Mouse (Mus musculus): ENCODE results near the gene Osbpl2. TPM values are rescaled to one million over a fixed set of nuclear protein-coding genes. Genes with fewer than 3 reads are reported as not detected.

The Osbpl2 gene
- polyA plus RNA-seq (2016; fragmentation: Nextera tagmentation; extraction: Ambion mirVana): 40.9 and 41.8 TPM in 2 replicates

DNA sequence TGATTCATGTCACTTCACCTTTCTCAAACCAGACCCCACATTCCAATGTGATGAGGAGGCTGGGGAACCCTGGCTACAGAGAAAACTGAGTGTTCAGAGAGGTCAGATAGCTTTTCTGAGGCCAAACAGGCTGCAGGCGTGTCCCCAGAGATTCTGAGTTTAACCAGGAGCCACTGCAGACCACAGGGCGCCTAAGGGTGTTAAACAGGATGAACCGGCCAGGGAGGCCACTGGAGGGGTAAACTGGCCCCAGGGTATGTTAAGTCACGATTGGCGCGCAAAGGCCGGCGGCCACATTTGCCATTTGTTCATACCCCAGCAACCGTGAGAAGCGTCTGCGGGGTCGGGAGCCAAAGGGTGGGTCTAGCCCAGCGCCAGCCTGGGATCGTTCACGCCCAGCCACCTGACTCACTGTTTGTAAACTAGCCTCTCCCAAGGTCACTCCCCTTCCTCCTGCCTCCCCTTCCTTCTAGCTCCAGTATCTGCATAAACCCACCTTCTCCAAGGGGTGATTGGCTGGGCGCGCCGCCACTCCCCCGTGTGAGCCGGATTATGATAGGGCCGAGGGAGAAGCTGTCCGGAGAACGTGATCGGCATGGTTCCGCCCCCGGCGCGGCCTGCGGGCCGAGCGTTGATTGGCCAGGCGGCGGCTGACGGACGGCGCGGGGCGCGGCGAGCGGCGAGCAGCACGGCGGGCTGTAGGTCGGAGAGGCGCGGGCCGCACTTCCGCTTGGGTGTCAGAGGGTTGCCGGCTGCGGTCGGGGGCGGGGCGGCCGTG is at the start of gene Osbpl2:
Osbpl2 (plus strand) TSS at position 646 of the 778 bp plus-strand sequence.
- H3K36me3 ChIP-seq: peaks cover 7% of the 10 kb centered on the region; the same call in 1 of the 2 replicates
- peaks cover 29% of the 10 kb centered on the region for H3K4me1 ChIP-seq
- no peaks in the 10 kb centered on the region for H3K27me3 ChIP-seq
- peak within 1 kb of the TSS; percentile 42 for H3K27ac ChIP-seq
- peak within 1 kb of the TSS; percentile 77 for H3K4me3 ChIP-seq
- no peaks in the 10 kb centered on the region for H3K9me3 ChIP-seq
- H3K9ac ChIP-seq: peak within 1 kb of the TSS; percentile 84
- H3K4me2 ChIP-seq (replicated peaks): peak within 1 kb of the TSS; percentile 88
- under 1% methylated on average over 55 of the region's 55 CpGs for WGBS
- peak; percentile 99 for ATAC-seq (ENCODE audit: insufficient number of reproducible peaks, insufficient read depth, low FRiP score, low TSS enrichment)

DNA sequence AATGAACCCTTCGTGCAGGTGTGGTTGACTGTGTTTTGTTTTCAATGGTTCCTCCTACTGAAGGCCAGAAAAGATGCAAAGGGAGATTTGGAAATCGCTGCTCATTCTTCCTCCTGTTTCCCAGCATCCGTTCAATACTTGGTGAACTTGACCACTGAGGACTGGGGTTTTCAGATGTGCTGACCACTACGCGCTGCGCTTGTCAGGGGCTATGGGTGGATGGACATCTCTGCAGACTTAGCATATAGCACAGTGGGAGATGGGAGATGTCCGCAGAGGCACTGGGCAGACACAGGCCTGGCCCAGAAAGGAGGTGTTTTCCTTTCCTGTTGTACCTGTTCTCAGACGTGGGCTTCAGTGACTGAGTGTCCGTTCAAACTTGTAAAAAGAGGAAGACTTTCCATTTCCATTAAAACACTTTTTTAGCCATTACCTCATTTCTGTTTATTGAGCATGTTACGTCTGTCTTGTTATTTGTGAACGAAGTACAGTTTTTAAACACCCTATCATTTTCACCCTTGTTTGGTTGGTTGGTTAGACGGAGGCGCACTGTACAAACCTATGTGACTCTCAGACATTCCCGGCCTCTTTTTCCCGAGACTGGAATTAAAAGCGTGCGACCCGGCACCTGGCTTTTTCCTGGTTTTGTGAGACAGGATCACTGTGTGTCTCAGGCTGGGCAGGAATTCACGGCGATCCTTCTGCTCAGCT is 49.2 kb upstream of the Osbpl2 start:
- H3K4me2 ChIP-seq (replicated peaks): peak overlapping the region; percentile 90
- peak overlapping the region; percentile 70 for H3K9ac ChIP-seq
- 31% methylated on average over 20 of the region's 20 CpGs for WGBS
- H3K27ac ChIP-seq: peak overlapping the region; percentile 79
- peak overlapping the region; percentile 73 for H3K4me3 ChIP-seq
- H3K27me3 ChIP-seq: no peaks in the 10 kb centered on the region
- peaks cover 9% of the 10 kb centered on the region for H3K4me1 ChIP-seq
- no peaks in the 10 kb centered on the region for H3K9me3 ChIP-seq
- H3K36me3 ChIP-seq: peaks cover 14% of the 10 kb centered on the region
- peak; percentile 47; the same call in 1 of the 2 replicates for ATAC-seq (ENCODE audit: insufficient number of reproducible peaks, insufficient read depth, low FRiP score, low TSS enrichment)

DNA sequence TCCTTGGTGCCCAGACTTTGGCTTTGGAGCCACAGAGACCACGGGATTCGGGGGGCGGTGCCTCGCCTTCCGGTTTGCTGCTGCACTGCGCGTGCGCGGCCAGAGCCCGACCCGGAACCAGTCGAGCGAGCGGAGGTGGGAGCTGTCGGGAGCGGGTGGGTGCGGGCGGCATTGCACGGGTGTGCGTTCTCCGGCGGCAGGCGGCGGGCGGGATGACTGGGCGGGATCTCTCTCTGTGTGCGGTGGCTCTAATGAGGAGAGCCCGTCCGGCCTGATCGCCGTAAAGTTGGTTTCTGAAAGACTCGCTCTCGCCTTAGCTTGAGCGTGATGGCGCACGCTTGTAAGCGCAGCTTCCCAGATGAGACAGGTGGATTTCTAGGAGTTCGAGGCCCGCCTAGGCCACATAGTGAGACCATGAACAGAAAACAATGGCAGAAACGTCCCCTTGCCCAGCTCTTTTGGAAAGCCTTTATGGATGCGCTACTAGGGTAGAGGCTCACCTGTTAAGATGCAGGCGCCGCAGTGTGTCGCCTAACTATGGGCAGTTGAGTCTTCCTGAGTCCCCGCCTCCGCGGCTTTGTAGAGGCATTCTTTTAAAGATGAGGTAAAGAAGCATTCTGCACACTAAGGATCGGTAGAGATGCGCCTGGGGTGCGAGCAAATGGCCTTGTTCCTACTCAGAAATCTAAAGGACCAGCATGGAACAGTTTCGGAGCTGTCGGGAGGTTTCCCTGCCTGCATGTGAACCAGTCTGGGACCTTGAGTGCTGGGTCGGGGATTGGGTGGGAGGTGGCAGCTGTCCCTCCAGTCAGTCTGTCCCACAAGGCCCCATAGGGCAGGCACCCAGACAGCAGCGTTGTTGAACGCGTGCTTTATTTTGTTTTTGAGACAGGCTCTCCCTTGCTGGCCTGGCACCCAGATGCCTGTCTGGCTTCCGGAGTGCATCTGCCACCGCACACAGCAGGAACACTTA is 48.3 kb upstream of the Osbpl2 start, which contains the start of gene Mtg2:
Mtg2 (plus strand) TSS at position 108 of the 973 bp plus-strand sequence.
- Histone ChIP-seq H3K9ac (peak within 1 kb of the TSS; percentile 70), H3K4me1 (peaks cover 9% of the 10 kb centered on the region), H3K27ac (peak within 1 kb of the TSS; percentile 79), H3K9me3 (no peaks in the 10 kb centered on the region), H3K4me3 (peak within 1 kb of the TSS; percentile 73), H3K36me3 (peaks cover 10% of the 10 kb centered on the region), H3K4me2 (replicated peaks) (peak within 1 kb of the TSS; percentile 90), H3K27me3 (no peaks in the 10 kb centered on the region)
- 5% methylated on average over 58 of the region's 58 CpGs for WGBS
- peak; percentile 88 for ATAC-seq (ENCODE audit: insufficient number of reproducible peaks, insufficient read depth, low FRiP score, low TSS enrichment)

DNA sequence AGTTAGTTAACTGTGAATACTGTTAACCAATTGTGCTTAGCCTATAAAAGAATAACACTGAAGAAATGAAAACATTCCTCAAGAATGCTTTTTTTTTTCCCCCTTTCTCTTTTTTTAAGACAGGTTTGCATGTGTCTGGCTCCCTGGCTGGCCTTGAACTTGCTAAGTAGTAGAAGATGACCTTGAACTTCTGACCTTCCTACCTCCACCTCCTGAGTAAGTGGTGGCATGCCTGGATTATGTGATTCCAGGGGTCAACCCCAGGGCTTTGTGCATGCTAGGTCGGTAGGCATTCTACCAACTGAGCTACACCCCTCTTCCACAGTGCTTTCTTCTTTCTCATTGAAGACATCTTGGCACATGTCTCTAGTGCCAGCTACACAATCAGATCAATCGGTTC is 47.4 kb upstream of the Osbpl2 start:
- no peaks in the 10 kb centered on the region for H3K27me3 ChIP-seq
- no peaks in the 10 kb centered on the region for H3K9me3 ChIP-seq
- no peak overlapping the region for H3K9ac ChIP-seq
- H3K36me3 ChIP-seq: peaks cover 10% of the 10 kb centered on the region
- H3K4me3 ChIP-seq: no peak overlapping the region
- H3K4me2 ChIP-seq (replicated peaks): no peak overlapping the region
- 73% methylated on average over 2 of the region's 2 CpGs for WGBS
- ATAC-seq (ENCODE audit: insufficient number of reproducible peaks, insufficient read depth, low FRiP score, low TSS enrichment): no peak
- peaks cover 9% of the 10 kb centered on the region for H3K4me1 ChIP-seq
- H3K27ac ChIP-seq: no peak overlapping the region

DNA sequence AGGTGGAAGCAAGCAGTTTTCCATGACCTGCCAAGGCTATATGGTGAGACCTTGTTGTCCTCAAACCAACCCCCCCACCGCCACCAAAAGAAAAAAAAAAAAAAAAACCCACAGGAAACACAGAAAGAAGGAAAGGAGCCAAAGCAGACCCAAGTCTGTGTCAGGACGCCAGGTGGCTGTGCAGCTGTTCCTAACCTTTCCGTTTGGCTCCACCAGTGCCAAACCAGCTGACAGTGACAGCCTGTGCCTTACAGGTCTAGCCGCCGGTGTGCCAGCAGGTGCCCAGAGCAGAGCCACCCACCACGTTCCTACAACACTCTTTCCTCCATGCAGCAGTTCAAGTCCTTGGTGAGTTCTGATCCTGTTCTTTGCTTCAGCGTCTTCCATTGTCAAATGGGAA is 46.2 kb upstream of the Osbpl2 start:
- no peaks in the 10 kb centered on the region for H3K27me3 ChIP-seq
- no peak overlapping the region for H3K4me2 ChIP-seq (replicated peaks)
- peaks cover 10% of the 10 kb centered on the region; the same call in 1 of the 2 replicates for H3K36me3 ChIP-seq
- H3K4me3 ChIP-seq: no peak overlapping the region
- no peak overlapping the region for H3K27ac ChIP-seq
- no peak for ATAC-seq (ENCODE audit: insufficient number of reproducible peaks, insufficient read depth, low FRiP score, low TSS enrichment)
- no peak overlapping the region for H3K9ac ChIP-seq
- peaks cover 9% of the 10 kb centered on the region for H3K4me1 ChIP-seq
- no peaks in the 10 kb centered on the region for H3K9me3 ChIP-seq
- WGBS: 90% methylated on average over 7 of the region's 7 CpGs

DNA sequence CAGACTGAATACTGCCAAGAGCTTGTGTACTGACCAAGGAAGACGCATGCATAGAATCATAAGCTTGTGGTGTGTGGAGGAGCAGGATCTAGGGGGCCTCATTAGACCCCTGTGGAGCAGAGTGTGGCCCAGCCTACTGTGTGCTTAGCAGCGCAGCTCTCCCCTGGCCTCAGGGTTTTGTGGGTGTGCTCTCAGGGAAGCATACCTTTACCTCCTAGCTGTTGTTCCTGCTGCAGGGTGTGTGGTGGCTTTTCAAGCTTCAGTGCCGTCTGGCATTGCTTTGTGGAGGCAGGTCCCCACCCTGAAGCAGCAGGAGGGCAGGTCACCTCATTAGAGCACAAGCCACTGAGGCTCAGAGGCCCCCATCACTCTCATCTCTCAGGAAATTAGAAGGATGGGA is 41.5 kb upstream of the Osbpl2 start:
- H3K36me3 ChIP-seq: peaks cover 28% of the 10 kb centered on the region
- no peaks in the 10 kb centered on the region for H3K27me3 ChIP-seq
- H3K4me1 ChIP-seq: no peaks in the 10 kb centered on the region
- no peak overlapping the region for H3K9ac ChIP-seq
- no peaks in the 10 kb centered on the region for H3K9me3 ChIP-seq
- H3K27ac ChIP-seq: no peak overlapping the region
- H3K4me3 ChIP-seq: no peak overlapping the region
- ATAC-seq (ENCODE audit: insufficient number of reproducible peaks, insufficient read depth, low FRiP score, low TSS enrichment): no peak
- no peak overlapping the region for H3K4me2 ChIP-seq (replicated peaks)
- 77% methylated on average over 3 of the region's 3 CpGs for WGBS

DNA sequence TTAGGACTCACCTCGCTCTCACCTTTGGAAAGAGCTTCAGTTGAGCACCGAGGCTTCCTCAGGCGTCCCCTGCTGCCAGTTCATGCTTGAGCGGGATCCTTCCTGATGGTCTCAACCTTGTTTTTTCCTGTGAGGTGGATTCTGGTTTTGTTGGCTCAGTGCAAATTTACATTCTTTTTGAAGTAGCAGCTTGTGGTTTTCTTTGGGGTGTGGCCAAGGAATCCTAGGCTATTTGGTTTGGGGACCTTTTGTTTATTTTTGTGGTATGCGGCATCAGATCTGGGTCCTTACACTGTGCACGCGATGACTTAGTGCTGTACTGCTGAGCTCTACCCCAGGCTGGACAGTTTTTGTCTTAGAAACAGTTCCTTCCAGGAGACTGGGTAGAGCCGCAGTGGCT is 38.4 kb upstream of the Osbpl2 start:
- H3K36me3 ChIP-seq: peaks cover 33% of the 10 kb centered on the region
- H3K4me2 ChIP-seq (replicated peaks): no peak overlapping the region
- ATAC-seq (ENCODE audit: insufficient number of reproducible peaks, insufficient read depth, low FRiP score, low TSS enrichment): no peak
- no peaks in the 10 kb centered on the region for H3K27me3 ChIP-seq
- WGBS: 90% methylated on average over 8 of the region's 8 CpGs
- H3K27ac ChIP-seq: no peak overlapping the region
- H3K4me1 ChIP-seq: peaks cover 12% of the 10 kb centered on the region; the same call in 1 of the 2 replicates
- H3K9me3 ChIP-seq: no peaks in the 10 kb centered on the region
- no peak overlapping the region for H3K9ac ChIP-seq
- H3K4me3 ChIP-seq: no peak overlapping the region

DNA sequence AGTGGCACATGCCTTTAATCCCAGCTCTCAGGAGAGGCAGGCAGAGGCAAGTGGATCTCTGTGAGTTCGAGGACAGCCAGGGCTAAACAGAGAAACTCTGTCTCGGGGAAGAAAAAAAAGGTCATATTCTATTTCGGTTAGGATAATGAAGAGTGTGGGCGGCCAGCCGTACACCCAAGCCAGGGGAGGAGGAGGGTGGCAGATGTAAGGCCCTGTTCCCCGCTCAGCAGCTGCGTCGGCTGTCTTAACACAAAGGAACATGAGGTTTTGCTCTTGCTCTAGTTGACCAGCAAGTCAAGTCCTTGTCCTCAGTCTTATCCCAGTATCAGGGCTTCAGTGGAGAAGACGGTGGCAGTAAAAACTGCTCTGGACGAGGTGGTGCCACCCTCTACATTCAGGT is 36.0 kb upstream of the Osbpl2 start:
- Histone ChIP-seq H3K27ac (no peak overlapping the region), H3K27me3 (no peaks in the 10 kb centered on the region), H3K9ac (no peak overlapping the region), H3K4me1 (peaks cover 12% of the 10 kb centered on the region; the same call in 1 of the 2 replicates), H3K9me3 (no peaks in the 10 kb centered on the region), H3K4me2 (replicated peaks) (no peak overlapping the region), H3K4me3 (no peak overlapping the region), H3K36me3 (peaks cover 25% of the 10 kb centered on the region)
- no peak for ATAC-seq (ENCODE audit: insufficient number of reproducible peaks, insufficient read depth, low FRiP score, low TSS enrichment)
- 83% methylated on average over 10 of the region's 10 CpGs for WGBS

DNA sequence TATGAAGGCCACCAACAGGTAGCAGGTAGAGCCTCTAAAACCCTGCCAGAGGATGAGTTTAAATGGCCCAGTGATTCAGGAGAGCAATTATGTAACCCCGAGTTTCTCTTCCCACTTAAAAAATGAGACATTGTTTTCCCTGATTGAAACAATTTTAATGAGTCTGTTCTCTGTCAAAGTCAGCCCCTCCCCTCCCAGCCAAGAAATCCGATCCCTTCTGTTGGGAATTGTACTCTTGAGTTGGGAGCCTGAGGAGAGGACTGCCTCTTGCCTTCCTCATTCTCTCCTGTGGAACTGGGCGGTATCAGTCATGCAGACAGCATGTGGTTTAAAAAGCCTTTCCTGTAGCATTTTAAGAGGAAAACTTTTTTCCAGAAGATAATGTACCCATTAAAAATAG is 34.5 kb upstream of the Osbpl2 start:
- no peaks in the 10 kb centered on the region for H3K9me3 ChIP-seq
- no peak overlapping the region for H3K4me2 ChIP-seq (replicated peaks)
- H3K9ac ChIP-seq: no peak overlapping the region
- H3K27me3 ChIP-seq: no peaks in the 10 kb centered on the region
- no peak overlapping the region for H3K4me3 ChIP-seq
- H3K36me3 ChIP-seq: peaks cover 18% of the 10 kb centered on the region
- H3K4me1 ChIP-seq: peaks cover 12% of the 10 kb centered on the region; the same call in 1 of the 2 replicates
- H3K27ac ChIP-seq: no peak overlapping the region
- no peak for ATAC-seq (ENCODE audit: insufficient number of reproducible peaks, insufficient read depth, low FRiP score, low TSS enrichment)
- 17% methylated on average over 3 of the region's 3 CpGs for WGBS

DNA sequence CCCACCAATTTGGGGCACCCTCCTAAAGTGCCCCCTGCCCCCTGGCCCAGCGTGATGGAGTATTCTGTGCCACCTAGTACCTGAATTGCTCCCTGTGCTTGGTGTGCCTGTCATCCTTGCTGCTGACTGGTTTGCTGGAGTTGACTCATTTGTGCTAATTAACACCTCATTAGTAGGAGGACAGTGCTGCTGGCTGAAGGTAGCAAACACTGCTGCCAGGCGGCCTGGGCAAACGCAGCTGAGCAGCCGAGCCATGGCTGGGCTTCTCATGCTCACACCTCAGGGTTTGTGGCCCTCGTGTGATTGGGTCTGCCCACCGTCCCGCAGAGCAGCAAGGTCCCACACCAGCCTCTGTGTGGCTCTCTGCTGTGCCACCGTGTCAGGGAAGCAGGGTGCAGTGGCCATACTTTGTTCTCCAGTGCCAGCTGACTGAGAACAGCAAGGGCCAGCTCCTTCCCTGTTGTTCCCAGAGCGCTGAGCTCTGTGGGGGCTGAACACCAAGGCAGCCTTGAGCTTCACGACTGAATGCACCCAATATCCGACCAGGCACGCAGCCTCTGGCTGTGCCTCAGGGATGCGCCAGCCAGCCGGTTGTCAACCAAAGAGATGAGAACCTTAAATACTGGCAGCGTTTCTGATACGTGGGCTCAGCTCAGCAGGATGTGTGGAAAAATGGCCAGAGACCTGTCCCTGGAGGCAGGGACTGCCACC is 33.0 kb upstream of the Osbpl2 start:
- no peak for ATAC-seq (ENCODE audit: insufficient number of reproducible peaks, insufficient read depth, low FRiP score, low TSS enrichment)
- peaks cover 14% of the 10 kb centered on the region for H3K36me3 ChIP-seq
- 81% methylated on average over 16 of the region's 16 CpGs for WGBS
- H3K27me3 ChIP-seq: no peaks in the 10 kb centered on the region
- no peak overlapping the region for H3K27ac ChIP-seq
- no peaks in the 10 kb centered on the region for H3K9me3 ChIP-seq
- H3K9ac ChIP-seq: no peak overlapping the region
- no peak overlapping the region for H3K4me2 ChIP-seq (replicated peaks)
- H3K4me3 ChIP-seq: no peak overlapping the region
- H3K4me1 ChIP-seq: peaks cover 12% of the 10 kb centered on the region; the same call in 1 of the 2 replicates

Measured in embryonic facial prominence, embryonic 12.5 days (tissue).